Mouse (Mus musculus) brown adipose tissue, adult 24 weeks (tissue): ENCODE results near the gene Dgkq. TPM values are rescaled to one million over a fixed set of nuclear protein-coding genes. Genes with fewer than 3 reads are reported as not detected.
A peak's percentile ranks its signal among the peaks of the same experiment; 100 is the strongest.

Experiments used
- H3K27ac ChIP-seq: fragments of 200-500 bp; replicated peaks from 2 replicates; pipeline ENCODE4 v1.5.1; 2012; ENCODE audit warnings: low read depth, mild to moderate bottlenecking, low read length
- H3K4me1 ChIP-seq: fragments of 200-500 bp; 2 replicates; pipeline ENCODE4 v1.6.1; 2012; ENCODE audit warnings: low read length, mixed read lengths; ENCODE audit not compliant: control insufficient read depth, insufficient read depth, insufficient read length
- H3K4me3 ChIP-seq: fragments of 200-500 bp; 2 replicates; pipeline ENCODE4 v1.5.1; 2012; ENCODE audit warnings: low read depth, mild to moderate bottlenecking, low read length, moderate library complexity; ENCODE audit not compliant: insufficient read depth
- polyA plus RNA-seq: library from polyadenylated mRNA; stranded (reverse); fragments of >200 nt; gene quantifications from 2 replicates; pipeline ENCODE4 v1.2.4, GENCODE M21; 2012; ENCODE audit not compliant: missing spikeins, insufficient read depth, insufficient read length

Dgkq gene
- polyA plus RNA-seq, 1 experiment = 3.4 TPM

DNA sequence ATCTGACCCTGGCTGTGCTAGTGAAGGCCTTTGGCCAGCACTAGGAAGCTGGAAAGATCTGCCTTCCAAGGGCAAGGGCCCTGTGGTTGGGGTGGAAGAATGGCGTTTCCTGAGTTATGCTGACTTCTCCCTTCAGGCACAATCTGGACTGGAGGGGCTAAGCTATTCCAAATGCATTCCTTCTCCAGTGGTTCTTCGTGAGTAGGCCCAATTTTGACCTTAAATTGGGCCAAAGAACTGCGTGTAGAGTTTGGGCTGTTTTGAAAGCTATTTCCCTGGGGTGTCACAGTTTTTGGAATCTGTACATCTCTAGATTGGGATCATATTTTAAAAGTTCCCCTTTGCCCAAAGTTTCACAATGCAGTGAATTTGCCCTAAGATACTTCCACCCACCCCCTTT is 27.1 kb upstream of the Dgkq start:
- no peak overlapping the region for H3K4me3 ChIP-seq
- peak overlapping the region; percentile 90 for H3K27ac ChIP-seq
- peaks cover 35% of the 10 kb centered on the region for H3K4me1 ChIP-seq

DNA sequence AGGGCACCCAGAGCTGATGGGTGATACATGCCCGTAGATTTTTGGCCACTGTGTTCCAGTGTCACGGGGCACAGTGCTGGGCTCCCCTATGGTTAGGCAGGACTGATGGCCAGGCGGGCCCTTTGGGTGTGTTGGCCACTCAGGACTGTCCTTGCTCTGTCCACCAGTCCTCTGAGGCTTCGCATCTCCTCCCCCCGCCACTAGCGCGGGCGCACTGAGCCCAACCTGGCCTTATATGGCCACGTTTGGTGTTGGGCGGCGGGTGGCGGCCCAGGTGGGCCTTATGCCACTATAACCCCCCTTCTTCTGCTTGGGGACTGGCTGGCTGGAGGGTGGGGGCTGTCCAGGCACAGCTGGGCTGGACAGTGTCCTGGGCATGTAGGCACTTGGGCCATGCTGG is 26.4 kb upstream of the Dgkq start:
- peaks cover 35% of the 10 kb centered on the region for H3K4me1 ChIP-seq
- peak overlapping the region; percentile 92; the same call in 1 of the 2 replicates for H3K4me3 ChIP-seq
- H3K27ac ChIP-seq = peak overlapping the region; percentile 90

DNA sequence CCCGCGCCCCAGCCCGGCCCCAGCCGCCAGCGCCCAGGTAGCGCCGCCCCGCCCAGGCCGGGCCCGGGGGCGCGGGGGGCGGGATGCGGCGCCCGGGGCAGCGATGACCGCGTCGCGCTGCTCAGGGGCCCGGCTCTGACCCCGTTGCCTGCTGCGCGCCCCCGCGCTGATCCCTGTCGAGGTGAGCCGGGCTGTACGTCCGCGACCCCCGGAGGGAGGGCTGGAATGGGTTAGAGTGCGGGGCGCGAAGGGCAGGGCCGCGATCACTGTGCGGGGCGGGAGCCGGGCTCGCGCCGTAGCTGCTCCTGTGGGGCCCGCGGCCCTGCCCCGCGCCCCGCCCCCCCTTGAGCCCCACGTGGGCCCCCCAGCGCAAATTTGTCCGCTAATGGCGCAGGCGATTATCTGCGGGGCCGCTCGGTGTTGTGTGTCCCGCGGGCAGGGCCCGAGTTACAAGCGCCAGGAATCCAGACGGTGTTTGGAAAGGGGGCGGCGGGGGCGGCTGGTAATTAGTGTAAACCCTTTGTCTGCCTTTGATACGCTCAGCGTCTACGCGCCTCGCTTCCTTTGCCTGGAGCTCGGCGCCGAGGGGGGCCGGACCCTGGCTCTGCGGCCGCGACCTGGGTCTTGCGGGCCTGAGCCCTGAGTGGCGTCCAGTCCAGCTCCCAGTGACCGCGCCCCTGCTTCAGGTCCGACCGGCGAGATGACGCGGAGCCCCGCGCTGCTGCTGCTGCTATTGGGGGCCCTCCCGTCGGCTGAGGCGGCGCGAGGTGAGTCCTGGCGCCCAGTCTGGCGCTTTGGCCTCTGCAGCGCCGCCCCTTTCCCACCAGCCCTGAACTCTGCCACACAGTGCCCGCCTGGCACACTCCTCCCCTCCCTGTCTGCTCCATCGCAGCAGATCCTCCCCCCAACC is 25.1 kb upstream of the Dgkq start:
- peak overlapping the region; percentile 86 for H3K27ac ChIP-seq
- H3K4me3 ChIP-seq = peak overlapping the region; percentile 92
- H3K4me1 ChIP-seq = peaks cover 32% of the 10 kb centered on the region

GRCm38 (mm10) chr5:108693872-108694288 is 24.4 kb upstream of the Dgkq start:
- peak overlapping the region; percentile 94 for H3K4me3 ChIP-seq
- no peak overlapping the region for H3K27ac ChIP-seq
- peaks cover 25% of the 10 kb centered on the region for H3K4me1 ChIP-seq

DNA sequence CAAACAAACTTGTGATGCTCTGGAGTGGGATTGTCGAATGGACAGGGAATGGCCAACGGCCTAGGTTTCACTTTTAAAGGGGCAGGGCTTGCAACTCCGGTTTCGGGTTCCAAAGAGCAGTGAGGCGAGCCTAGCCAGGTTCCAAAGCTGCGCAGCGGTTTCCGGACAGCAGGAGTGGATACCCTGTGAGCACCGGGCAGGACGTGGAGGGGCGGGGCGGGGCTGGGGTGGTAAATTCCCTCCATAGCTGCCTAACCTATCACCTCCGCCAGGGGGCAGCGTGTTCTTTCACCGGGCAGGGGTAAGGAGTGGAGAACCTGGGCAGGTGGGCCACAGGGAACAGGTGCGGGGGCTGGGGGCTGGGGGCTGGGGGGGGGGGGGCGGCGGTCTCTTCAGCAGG is 22.8 kb upstream of the Dgkq start, which contains the start of gene Fgfrl1:
Gene Fgfrl1 (plus strand): TSS at position 112 of the 400 bp plus-strand sequence.
- peak within 1 kb of the TSS; percentile 55 for H3K4me3 ChIP-seq
- H3K27ac ChIP-seq = no peak within 1 kb of the TSS

DNA sequence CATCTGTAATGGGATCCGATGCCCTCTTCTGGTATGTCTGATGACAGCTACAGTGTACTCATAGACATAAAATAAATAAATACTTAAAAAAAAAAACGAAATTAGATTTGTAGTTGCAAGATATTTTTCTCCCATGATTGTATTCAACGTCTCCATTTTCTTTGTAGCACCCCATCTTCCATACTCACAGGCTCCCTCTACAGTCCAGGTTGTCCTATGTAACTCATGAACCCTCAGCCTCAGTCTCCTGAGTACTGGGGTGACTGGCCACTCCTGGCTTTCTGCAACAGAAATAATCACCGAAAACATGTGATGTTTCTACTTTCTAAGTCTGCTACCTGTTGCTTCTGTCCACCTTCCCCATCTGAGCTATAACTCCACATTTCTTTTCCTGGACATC is 21.7 kb upstream of the Dgkq start:
- H3K4me1 ChIP-seq = peaks cover 5% of the 10 kb centered on the region; the same call in 1 of the 2 replicates
- no peak overlapping the region for H3K4me3 ChIP-seq

More for the DNA sequence above, 22.8 kb upstream of the Dgkq start, which contains the start of gene Fgfrl1:
- H3K4me1 ChIP-seq = peaks cover 13% of the 10 kb centered on the region

GRCm38 (mm10) chr5:108689091-108689490 is 19.6 kb upstream of the Dgkq start:
- H3K4me3 ChIP-seq = no peak overlapping the region
- no peak overlapping the region for H3K27ac ChIP-seq

More for the DNA sequence above, 21.7 kb upstream of the Dgkq start:
- H3K27ac ChIP-seq = no peak overlapping the region

DNA sequence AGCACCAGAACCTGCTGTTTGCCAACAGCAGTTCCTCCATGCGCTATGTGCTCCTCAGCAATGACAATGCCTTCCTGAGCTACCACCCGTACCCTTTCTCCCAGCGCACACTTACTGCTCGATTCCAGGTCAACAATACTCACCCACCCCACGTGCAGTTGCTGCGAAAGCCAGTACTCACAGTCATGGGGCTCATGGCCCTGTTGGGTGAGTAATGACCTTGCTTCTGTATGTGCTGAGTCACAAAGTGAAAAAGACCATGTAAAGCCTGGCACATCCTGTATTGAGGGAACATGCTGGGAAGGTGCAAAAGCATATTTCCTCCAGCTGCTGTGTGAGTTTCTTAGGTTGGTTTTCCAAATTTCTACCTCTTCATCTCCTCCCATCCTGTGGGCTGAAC is 11.4 kb upstream of the Dgkq start:
- no peak overlapping the region for H3K27ac ChIP-seq
- peaks cover 9% of the 10 kb centered on the region; the same call in 1 of the 2 replicates for H3K4me1 ChIP-seq
- no peak overlapping the region for H3K4me3 ChIP-seq

More at GRCm38 (mm10) chr5:108689091-108689490, 19.6 kb upstream of the Dgkq start:
- peaks cover 5% of the 10 kb centered on the region; the same call in 1 of the 2 replicates for H3K4me1 ChIP-seq

- H3K4me3 ChIP-seq = no peak overlapping the region
- H3K27ac ChIP-seq = no peak overlapping the region
- H3K4me1 ChIP-seq = peaks cover 9% of the 10 kb centered on the region; the same call in 1 of the 2 replicates
Measured at GRCm38 (mm10) chr5:108679909-108680308, 10.4 kb upstream of the Dgkq start.

DNA sequence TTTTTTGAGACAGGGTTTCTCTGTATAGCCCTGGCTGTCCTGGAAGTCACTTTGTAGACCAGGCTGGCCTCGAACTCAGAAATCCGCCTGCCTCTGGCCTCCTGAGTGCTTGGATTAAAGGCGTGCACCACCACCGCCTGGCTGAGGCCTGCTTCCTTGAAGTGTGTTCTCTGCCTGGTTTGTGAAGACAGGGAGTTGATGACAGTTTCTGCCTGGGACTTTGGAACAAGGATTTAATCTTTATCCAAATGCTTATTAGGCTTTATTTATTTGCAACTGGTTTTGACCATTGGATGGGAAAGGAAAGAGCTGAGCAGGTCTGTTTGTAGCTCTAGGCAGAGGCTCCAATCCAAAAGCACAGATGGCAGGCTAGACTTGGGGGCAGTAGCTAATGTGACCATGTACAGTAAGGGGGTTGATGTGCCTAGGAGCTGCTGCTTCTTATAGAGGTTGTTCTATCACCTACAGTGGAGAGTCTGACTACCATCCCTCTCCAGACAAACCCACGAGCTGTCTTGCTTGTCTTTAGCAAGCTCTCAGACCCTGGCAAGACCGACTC is 8.9 kb upstream of the Dgkq start:
- Histone ChIP-seq H3K4me3 (no peak overlapping the region), H3K27ac (no peak overlapping the region), H3K4me1 (peaks cover 9% of the 10 kb centered on the region; the same call in 1 of the 2 replicates)

DNA sequence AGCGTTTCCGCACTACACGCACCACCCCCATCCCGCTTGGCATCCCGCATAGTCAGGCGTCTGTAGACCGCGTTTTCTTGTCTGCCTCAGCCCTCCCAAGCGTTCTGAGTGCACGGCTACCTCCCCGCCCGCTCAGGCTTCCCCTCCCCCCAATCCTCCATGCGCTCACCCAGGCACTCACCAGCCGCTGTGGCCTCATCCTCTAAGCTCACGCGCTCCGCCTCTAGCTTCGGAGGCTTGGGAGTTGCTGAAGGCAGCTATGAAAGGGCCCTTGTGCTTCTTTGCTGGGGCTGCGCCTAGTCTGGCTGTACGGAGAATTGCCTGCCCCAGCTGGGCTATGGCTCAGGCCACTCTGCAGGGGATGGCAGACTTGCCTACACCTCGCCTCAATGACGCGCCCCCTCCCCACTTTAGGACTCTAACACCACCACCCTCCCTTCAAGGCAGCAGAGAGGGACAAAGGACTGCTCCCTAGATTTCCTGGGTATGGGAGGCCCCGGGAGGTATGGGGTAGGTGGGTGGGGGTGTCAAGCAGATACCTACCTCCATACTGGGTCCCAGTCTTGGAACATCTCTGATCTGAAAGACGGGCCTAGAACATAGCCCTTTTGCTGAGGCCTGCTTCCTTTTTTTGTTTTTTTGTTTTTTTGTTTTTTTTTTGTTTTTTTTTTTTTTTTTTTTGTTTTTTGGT is 8.3 kb upstream of the Dgkq start:
- Histone ChIP-seq H3K27ac (no peak overlapping the region), H3K4me3 (0 out of 2 replicates have a peak overlapping the region, but pooled peaks have one; percentile 26), H3K4me1 (peaks cover 9% of the 10 kb centered on the region; the same call in 1 of the 2 replicates)

DNA sequence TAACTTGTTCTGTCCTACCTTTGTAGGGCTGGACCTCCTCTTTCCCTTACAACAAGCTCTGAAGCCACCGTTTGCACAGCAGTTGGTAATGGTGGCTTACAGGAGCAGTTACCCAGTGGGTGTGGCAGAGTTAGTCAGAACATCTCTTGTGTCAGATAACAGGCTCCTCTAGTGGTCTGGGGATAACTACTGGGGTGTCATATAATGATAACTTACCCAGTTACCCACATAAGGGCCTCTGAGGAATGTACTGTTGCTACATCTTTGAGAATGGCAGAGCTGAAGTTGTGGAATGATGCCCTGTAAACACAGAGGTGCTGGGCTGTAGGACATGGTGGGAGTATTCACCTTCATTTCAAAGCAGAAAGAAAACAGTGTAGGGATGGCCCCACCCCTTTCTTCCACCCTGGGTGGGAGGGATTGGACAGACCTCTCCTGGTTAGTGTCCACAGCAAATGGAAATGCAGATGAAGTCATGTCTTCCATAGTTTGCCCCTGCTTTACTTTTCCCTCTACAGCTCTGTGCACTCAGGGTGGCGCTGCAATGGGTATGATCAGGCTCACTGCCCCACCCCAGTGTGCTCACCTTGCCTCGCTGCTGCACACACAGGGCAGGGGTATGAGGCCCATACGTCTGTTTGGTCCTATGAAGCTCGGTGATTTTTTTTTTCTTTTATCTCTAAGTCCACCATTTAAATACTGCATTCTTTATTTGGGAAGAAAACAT is 7.5 kb upstream of the Dgkq start:
- H3K27ac ChIP-seq = no peak overlapping the region
- H3K4me3 ChIP-seq = no peak overlapping the region
- peaks cover 9% of the 10 kb centered on the region; the same call in 1 of the 2 replicates for H3K4me1 ChIP-seq

- Histone ChIP-seq H3K4me1 (peaks cover 9% of the 10 kb centered on the region; the same call in 1 of the 2 replicates), H3K27ac (no peak within 1 kb of the TSS), H3K4me3 (no peak within 1 kb of the TSS)
Measured at GRCm38 (mm10) chr5:108675251-108675816, 5.9 kb upstream of the Dgkq start, which contains the start of gene Slc26a1. TSS of gene Slc26a1 (minus strand) at chr5:108675569.

GRCm38 (mm10) chr5:108674624-108675023 is 5.2 kb upstream of the Dgkq start:
- Histone ChIP-seq H3K27ac (no peak overlapping the region), H3K4me1 (peaks cover 13% of the 10 kb centered on the region), H3K4me3 (no peak overlapping the region)
